ENCODE assay signal across 15 mouse cellular contexts in the genomic region with DNA sequence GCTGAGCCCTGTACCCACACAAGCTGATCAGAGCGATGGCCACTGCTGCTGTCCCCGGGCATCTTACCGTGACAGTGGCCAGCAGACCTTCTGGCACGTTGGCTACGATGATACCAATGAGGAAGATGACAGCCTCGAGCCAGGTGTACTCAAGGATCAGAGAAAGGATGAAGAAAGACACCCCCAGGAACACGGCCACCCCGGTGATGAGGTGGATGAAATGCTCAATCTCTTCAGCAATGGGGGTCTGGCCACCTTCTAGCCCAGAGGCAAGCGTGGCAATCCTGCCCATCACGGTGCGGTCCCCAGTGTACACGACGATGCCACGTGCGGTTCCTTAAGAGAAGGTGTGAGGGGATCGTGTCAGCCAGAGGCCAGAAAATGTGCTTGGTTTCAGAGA.
"Had no signal": no experiment of that assay in that cellular context is flagged by ENCODE, and none has a peak within 500 bp of the region (broad histone marks: within the 10 kb centered on the region; RNA-seq: fewer than 3 reads in every experiment).

No protein-coding gene starts in this region.

- H3K4me2 ChIP-seq: limb, embryonic 12.5 days; liver, embryonic 13.5 days; lung, embryonic 15.5 days; midbrain, embryonic 11.5 days; midbrain, embryonic 15.5 days; neural tube, embryonic 12.5 days had no signal

- H3K27me3 ChIP-seq: limb, embryonic 12.5 days; liver, embryonic 13.5 days; lung, embryonic 15.5 days; megakaryocyte, embryonic 14.5 days; midbrain, embryonic 15.5 days; neural tube, embryonic 12.5 days had no signal

- H3K9me3 ChIP-seq: limb, embryonic 12.5 days; liver, embryonic 13.5 days; lung, embryonic 15.5 days; megakaryocyte, embryonic 14.5 days; midbrain, embryonic 15.5 days; neural tube, embryonic 12.5 days had no signal

- H3K4me3 ChIP-seq: limb, embryonic 12.5 days; liver, embryonic 13.5 days; lung, embryonic 15.5 days; megakaryocyte, embryonic 14.5 days; midbrain, embryonic 15.5 days; neural tube, embryonic 12.5 days had no signal

- H3K9ac ChIP-seq: limb, embryonic 12.5 days; liver, embryonic 13.5 days; liver, postnatal 0 days; lung, embryonic 15.5 days; midbrain, embryonic 15.5 days; neural tube, embryonic 12.5 days had no signal

- DNase-seq: layer of hippocampus, adult 9-11 months; layer of hippocampus, postnatal 36 days; liver; liver, embryonic 13.5 days; liver, postnatal 0 days; lung, postnatal 14 days; thymus, postnatal 4 days had no signal

- H3K27ac ChIP-seq: limb, embryonic 12.5 days; liver, embryonic 13.5 days; lung, embryonic 15.5 days; macrophage; midbrain, embryonic 15.5 days; neural tube, embryonic 12.5 days; stomach, postnatal 0 days had no signal

- H3K4me1 ChIP-seq: liver, embryonic 13.5 days; lung, embryonic 15.5 days had no signal

- ATAC-seq: liver, postnatal 0 days; midbrain, embryonic 15.5 days had no signal
